Mouse (Mus musculus) forebrain, embryonic 16.5 days (tissue): ENCODE data around the gene Serpinb6b. TPM values are rescaled to one million over a fixed set of nuclear protein-coding genes. Genes with fewer than 3 reads are reported as not detected.
"Not testable (repeated sequence)": the region's sequence is repeated elsewhere in the genome, so short reads cannot be mapped to it uniquely, and the experiment has no call there.

ENCODE experiments used
- ATAC-seq: fragments of 200-750 bp; cut with Nextera tagmentation; 2 replicates; pipeline ENCODE4 v1.8.0; 2017; ENCODE audit warnings: mild to moderate bottlenecking, moderate library complexity
- H3K27ac ChIP-seq: fragments of 300-500 bp; sonication (generic); 2 replicates; pipeline ENCODE4 v1.5.1; 2014; ENCODE audit warnings: low read length, control low read depth
- H3K27me3 ChIP-seq: fragments of 300-500 bp; sonication (generic); replicated peaks from 2 replicates; pipeline ENCODE4 v1.6.1; 2014; ENCODE audit warnings: low read length; ENCODE audit not compliant: control insufficient read depth, insufficient read depth
- H3K36me3 ChIP-seq: fragments of 300-500 bp; sonication (generic); 2 replicates; pipeline ENCODE4 v1.6.1; 2014; ENCODE audit not compliant: control insufficient read depth, insufficient read depth
- H3K4me1 ChIP-seq: fragments of 300-500 bp; sonication (generic); replicated peaks from 2 replicates; pipeline ENCODE4 v1.6.1; 2014; ENCODE audit warnings: low read length; ENCODE audit not compliant: control insufficient read depth, insufficient read depth
- H3K4me2 ChIP-seq: fragments of 300-500 bp; sonication (generic); 2 replicates; pipeline ENCODE4 v1.6.1; 2014; ENCODE audit warnings: mild to moderate bottlenecking, low read length, control low read depth
- H3K4me3 ChIP-seq: fragments of 300-500 bp; sonication (generic); replicated peaks from 2 replicates; pipeline ENCODE4 v1.5.1; 2014; ENCODE audit warnings: mild to moderate bottlenecking, low read length, control low read depth
- H3K9ac ChIP-seq: fragments of 300-500 bp; sonication (generic); replicated peaks from 2 replicates; pipeline ENCODE4 v1.6.1; 2014; ENCODE audit warnings: low read depth, low read length, control low read depth
- H3K9me3 ChIP-seq: fragments of 300-500 bp; sonication (generic); 2 replicates; pipeline ENCODE4 v1.6.1; 2016; ENCODE audit warnings: low read length; ENCODE audit not compliant: control insufficient read depth
- WGBS: fragments of 180-500 bp; shearing (Covaris S2); extraction: QIAGEN DNeasy Blood & Tissue Kit; methylation state at CpG from one replicate; pipeline ENCODE4 v1.1.7; 2014; 5-methylcytosine and 5-hydroxymethylcytosine counted together
- polyA plus RNA-seq: library from polyadenylated mRNA; unstranded; fragments of >200 nt; fragmentation: Nextera tagmentation; extraction: Ambion mirVana; gene quantifications from 2 replicates; pipeline ENCODE4 v1.2.1, GENCODE M21; 2015

Gene Serpinb6b
- polyA plus RNA-seq, 1 experiment from 2014 or later, result 1.2 TPM

DNA sequence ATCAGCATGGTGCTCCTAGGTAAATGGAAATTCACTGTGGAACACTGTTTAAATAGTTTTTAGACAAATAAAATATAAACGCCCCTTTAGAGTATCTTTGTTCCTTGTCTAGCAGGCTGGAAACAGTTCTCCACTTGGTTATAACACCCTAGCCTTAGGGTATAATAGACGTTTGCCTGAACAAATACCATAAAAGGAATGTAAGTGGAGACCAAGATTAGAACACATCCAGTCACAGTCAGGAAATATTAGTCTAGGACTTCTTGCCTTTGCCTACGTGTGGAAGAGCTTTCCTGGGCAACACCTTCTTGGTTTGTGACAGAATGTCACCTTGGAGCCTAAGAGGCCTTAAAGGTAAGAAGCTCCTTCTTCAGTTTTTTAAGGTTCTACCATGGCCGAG is 8.5 kb upstream of the Serpinb6b start:
- WGBS, result 68% methylated on average over 4 of the region's 4 CpGs
- H3K27me3 ChIP-seq, result no peaks in the 10 kb centered on the region

DNA sequence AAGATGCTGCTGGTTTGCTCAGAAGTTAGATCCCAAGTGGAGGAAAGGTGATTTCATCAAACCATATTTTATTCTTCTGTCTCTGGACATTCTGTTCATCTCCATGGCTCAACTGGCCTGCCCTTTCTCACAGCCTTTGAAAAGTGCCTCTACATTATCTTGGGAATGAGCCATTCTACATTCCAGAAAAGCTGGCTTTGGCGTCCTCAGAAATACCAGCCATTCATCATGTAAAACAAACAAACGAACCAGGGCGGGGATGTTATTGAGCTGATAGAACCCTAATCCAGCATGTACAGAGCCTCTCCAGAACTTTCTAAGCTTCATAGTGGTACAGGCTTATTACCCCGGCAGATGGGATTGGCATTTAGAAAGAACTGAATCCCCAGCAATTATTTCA is 7.1 kb upstream of the Serpinb6b start:
- H3K27me3 ChIP-seq, result no peaks in the 10 kb centered on the region
- no peak overlapping the region for H3K27ac ChIP-seq
- no peak for ATAC-seq
- H3K9me3 ChIP-seq, result no peaks in the 10 kb centered on the region; the same call in 1 of the 2 replicates
- 82% methylated on average over 4 of the region's 4 CpGs for WGBS
- H3K9ac ChIP-seq, result no peak overlapping the region
- H3K4me1 ChIP-seq, result no peaks in the 10 kb centered on the region
- no peak overlapping the region for H3K4me2 ChIP-seq
- no peaks in the 10 kb centered on the region for H3K36me3 ChIP-seq
- no peak overlapping the region for H3K4me3 ChIP-seq

More for the DNA sequence above, 8.5 kb upstream of the Serpinb6b start:
- no peaks in the 10 kb centered on the region; the same call in 1 of the 2 replicates for H3K9me3 ChIP-seq
- H3K4me1 ChIP-seq, result no peaks in the 10 kb centered on the region
- no peak for ATAC-seq
- no peaks in the 10 kb centered on the region for H3K36me3 ChIP-seq
- H3K27ac ChIP-seq, result no peak overlapping the region
- H3K4me2 ChIP-seq, result no peak overlapping the region
- H3K9ac ChIP-seq, result no peak overlapping the region
- no peak overlapping the region for H3K4me3 ChIP-seq

DNA sequence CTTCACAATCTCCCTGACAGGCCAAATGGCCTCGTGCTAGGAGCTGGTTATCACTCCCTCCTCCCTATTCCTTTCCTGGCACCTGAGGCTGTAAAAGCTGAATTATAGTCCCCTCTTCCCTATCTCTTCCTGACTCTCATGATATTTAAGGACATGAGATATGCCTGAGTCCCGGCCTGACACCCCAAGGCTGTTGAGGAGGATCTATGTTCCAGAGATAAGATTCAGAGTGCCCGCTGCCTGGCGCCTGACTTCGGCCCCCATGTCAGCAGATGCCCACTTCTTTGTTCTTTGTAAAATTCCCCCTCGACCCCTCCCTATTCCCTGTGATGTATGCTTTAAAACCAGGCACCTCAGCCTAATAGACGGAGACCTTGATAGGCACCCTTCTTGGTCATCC is 6.5 kb upstream of the Serpinb6b start:
- not testable (repeated sequence) for H3K9me3 ChIP-seq, H3K4me3 ChIP-seq, H3K36me3 ChIP-seq, ATAC-seq, H3K4me1 ChIP-seq, H3K27me3 ChIP-seq, H3K27ac ChIP-seq, H3K4me2 ChIP-seq, H3K9ac ChIP-seq
- 89% methylated on average over 7 of the region's 7 CpGs for WGBS

DNA sequence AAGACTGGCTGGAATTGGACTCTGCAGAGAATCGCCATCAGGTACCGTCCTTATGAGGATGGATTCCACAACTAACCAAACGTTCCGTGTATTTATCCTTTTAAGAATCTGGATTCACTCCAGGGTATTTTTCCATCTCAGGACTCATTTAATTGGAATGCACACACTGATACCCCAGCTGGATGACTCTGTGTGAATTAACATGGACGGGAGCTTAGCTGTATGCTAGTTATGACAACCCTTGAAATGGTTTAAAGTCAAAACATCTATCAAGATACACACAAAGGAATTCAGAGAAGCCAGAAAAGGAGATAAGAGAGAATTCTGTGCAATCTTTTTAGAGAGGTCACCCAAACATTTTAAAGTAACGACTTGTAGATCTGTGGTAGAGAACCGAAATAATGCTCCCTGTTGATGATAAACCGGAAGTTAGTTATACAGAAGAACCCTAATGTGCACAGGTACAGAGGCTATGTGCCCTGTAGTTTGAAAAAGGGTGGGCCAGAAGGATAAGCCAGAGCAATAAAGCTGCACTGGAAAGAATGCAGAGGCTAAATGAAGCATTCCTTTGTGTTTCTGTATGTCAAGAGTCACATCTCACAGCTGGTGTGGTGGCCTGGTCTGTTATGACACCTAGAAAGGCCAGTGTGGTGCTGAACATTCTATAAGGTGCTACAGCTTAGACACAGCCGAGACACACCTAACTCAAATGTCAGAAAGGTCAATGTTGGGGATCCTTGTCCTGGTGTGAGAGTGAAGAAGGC is 837 bp upstream of the Serpinb6b start:
- Histone ChIP-seq H3K27me3 (no peaks in the 10 kb centered on the region), H3K9ac (no peak overlapping the region), H3K4me1 (no peaks in the 10 kb centered on the region), H3K36me3 (no peaks in the 10 kb centered on the region), H3K9me3 (no peaks in the 10 kb centered on the region), H3K27ac (no peak overlapping the region), H3K4me2 (no peak overlapping the region), H3K4me3 (no peak overlapping the region)
- no peak for ATAC-seq
- WGBS, result 86% methylated on average over 9 of the region's 9 CpGs

DNA sequence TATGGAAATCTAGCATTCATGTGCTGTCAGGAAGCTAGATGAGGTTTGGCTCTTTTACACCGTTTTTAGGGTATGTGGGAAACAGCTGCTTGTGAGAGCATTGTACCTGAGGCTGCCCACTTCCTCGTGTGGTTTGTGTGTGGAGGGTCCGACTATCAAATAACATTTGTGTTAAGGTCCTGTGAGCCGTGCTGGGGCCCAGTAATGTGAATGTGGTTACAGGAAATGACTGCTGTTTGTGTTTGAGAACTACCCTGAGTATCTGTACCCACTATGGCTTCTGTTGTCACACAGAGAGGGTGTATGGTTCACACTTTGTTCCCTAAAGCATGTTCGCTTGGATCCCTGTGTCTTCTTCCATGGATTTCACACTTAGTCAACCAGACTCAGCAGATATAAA is 1.1 kb downstream of the Serpinb6b start:
- Histone ChIP-seq H3K36me3 (no peaks in the 10 kb centered on the region), H3K27ac (no peak overlapping the region), H3K4me3 (no peak overlapping the region), H3K4me2 (no peak overlapping the region), H3K4me1 (no peaks in the 10 kb centered on the region), H3K27me3 (no peaks in the 10 kb centered on the region), H3K9ac (no peak overlapping the region), H3K9me3 (no peaks in the 10 kb centered on the region)
- WGBS, result 77% methylated on average over 5 of the region's 5 CpGs
- no peak for ATAC-seq

DNA sequence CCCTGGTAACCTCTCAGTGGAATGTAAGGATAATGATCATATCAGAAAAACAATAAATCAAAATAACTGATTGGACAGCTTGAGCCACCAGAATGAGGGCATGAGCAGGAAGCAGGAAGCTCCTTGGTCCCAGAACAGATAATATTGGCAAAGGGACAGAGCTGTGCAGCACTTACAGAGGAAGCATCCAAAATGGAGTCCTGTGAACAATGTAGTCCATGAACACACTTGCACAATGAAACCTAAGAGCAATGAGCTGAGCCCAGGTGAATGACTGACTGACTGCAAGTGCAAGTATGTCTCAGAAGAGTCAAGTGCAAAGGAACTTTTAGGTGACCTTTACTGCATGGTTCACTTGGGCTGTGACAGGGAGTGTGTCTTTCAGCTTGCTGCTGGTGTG is 2.2 kb downstream of the Serpinb6b start:
- Histone ChIP-seq H3K27me3 (no peaks in the 10 kb centered on the region), H3K9me3 (no peaks in the 10 kb centered on the region), H3K4me1 (no peaks in the 10 kb centered on the region), H3K36me3 (no peaks in the 10 kb centered on the region), H3K4me2 (no peak overlapping the region), H3K4me3 (no peak overlapping the region), H3K27ac (no peak overlapping the region), H3K9ac (no peak overlapping the region)
- no peak for ATAC-seq

DNA sequence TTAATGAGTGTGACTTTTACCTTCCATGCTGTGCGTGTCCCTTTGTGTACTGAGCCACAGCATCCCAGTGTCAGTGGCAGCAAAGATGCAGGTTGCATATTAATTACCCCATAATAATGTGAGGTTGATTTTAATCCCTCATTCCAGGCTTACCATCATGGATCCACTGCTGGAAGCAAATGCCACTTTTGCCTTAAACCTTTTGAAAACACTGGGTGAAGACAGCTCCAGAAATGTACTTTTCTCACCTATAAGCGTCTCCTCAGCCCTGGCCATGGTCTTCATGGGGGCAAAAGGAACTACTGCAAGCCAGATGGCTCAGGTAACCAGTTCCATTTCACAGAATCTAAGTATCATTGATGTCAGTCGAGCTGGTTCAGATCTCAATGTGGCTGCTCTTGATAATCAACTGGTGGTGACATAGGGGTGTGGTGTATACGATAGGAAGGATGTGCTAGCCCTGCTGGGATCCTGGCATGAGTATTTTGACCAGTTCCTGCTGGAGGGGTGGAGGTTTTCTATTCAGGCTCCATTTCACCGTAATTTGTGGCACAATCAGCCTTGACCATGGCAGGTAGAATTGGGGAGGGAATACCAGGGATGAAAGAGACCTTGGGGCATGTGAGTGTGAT is 3.5 kb downstream of the Serpinb6b start:
- Histone ChIP-seq H3K9me3 (no peaks in the 10 kb centered on the region), H3K36me3 (no peaks in the 10 kb centered on the region), H3K4me1 (no peaks in the 10 kb centered on the region), H3K4me2 (no peak overlapping the region), H3K27ac (no peak overlapping the region), H3K9ac (no peak overlapping the region), H3K27me3 (no peaks in the 10 kb centered on the region), H3K4me3 (no peak overlapping the region)
- no peak for ATAC-seq
- WGBS, result 83% methylated on average over 5 of the region's 5 CpGs

DNA sequence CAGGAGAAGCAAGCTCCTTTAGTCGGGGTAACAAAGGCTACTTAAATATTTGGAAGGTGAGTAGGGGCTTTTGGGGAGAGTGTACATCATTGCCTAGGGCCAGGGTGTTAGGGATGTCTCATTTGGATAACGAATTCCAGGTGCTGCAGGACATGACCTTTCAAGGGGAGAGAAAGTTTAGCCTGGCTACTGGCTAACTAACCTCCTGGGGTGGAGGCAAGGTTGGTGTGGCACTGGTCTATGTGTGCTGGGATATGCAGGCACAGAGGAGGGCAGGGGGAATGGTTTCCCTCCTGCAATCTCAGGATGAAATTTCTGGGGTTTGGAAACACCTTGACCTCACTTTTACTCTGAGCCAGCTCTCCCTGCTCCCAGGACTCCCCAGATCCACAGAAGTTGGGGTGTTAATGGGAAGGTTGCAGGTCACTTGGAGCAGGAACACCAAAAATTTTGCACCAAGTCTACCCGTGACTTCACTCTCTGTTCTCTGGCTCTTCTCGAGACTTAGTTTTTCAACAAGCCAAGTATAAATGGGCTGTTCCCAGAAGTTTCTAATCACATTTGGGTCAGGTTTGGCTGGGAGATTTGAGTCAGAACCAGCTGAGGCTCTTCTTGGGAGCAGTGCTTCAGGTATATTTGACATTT is 4.1 kb downstream of the Serpinb6b start:
- H3K9ac ChIP-seq, result no peak overlapping the region
- H3K27me3 ChIP-seq, result no peaks in the 10 kb centered on the region
- no peak overlapping the region for H3K4me2 ChIP-seq
- no peak overlapping the region for H3K4me3 ChIP-seq
- no peaks in the 10 kb centered on the region for H3K9me3 ChIP-seq
- H3K27ac ChIP-seq, result no peak overlapping the region
- WGBS, result 80% methylated on average over 4 of the region's 4 CpGs
- H3K4me1 ChIP-seq, result no peaks in the 10 kb centered on the region
- H3K36me3 ChIP-seq, result no peaks in the 10 kb centered on the region
- no peak for ATAC-seq

DNA sequence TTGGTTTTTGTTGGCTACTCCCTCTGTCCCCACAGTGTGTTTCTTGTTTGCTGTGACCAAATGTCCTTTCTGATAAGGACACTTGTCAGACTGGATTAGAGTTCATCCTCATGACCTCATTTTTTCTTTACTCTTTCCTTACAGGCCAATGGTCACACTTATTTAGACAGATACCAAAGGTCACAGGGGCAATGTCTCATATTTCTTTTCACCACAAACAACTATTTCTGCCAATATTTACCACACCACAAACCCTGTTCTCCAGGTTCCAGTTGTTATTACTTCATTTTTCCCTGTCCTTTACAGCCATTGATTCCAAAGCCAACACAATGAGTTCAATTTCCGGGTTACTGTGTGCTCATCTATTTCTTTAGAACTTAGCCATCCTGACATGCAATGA is 4.6 kb downstream of the Serpinb6b start:
- Histone ChIP-seq H3K4me3 (no peak overlapping the region), H3K9ac (no peak overlapping the region), H3K36me3 (no peaks in the 10 kb centered on the region), H3K9me3 (no peaks in the 10 kb centered on the region), H3K27ac (no peak overlapping the region), H3K4me1 (no peaks in the 10 kb centered on the region), H3K4me2 (no peak overlapping the region), H3K27me3 (no peaks in the 10 kb centered on the region)
- 85% methylated on average over 1 of the region's 1 CpGs for WGBS
- ATAC-seq, result no peak
